Mouse (Mus musculus) retina, adult 2 months (tissue): ENCODE results near the gene 3110009E18Rik.

ENCODE experiments used
- DNase-seq: peaks from one replicate; pipeline ENCODE4 v3.0.0-alpha.2; 2012; ENCODE audit warnings: low read depth, low spot score

3110009E18Rik gene

DNA sequence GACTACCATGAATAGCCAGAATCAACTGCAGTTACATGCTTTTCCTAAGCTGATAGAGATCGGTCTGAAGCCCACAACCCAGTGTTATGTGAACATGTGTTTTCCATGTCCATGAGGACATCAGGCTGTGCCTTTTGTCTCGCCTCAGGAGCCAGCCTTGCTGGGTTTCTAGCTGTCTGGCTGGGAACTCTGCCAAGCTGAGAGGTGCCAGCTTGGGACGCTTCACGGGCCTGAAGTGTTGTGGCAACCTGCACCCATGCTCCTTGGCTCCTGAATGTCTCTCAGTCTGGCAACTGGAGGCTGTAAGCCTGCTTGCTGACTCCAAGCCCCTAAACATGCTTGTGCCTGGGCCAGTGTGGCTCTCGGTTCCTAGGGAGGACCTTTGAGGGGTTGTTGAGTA, 21.6 kb downstream of the 3110009E18Rik start:
- DNase-seq: no peak

DNA sequence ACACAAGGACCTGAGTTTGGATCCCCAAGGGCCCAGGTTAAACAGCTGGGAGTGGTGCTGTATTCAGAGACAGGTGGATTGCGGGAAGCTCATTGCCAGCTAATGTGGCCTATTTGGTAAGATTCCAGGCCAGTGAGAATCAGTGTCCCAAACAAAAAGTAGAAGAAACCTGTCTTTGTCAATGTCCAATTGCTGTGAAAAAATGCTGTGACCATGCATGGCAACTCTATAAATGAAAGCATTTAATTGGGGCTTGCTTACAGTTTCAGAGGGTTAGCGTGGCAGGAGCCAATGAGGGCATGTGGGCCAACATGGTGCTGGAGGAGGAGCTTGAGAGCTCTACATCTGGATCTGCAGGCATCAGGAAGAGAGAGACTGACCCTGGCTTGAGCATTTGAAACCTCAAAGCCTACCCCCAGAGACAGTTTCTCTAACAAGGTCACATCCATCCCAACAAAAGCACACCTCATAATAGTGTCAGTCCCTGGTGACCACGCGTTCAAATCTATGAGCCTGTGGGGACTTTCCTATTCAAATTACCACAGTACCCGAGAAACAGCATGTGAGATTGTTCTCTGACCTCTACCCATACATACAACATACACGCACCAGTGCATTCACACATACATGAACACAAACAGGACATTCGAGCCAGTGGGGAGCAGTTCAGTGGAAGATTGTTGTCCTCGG, 24.7 kb downstream of the 3110009E18Rik start:
- no peak for DNase-seq

DNA sequence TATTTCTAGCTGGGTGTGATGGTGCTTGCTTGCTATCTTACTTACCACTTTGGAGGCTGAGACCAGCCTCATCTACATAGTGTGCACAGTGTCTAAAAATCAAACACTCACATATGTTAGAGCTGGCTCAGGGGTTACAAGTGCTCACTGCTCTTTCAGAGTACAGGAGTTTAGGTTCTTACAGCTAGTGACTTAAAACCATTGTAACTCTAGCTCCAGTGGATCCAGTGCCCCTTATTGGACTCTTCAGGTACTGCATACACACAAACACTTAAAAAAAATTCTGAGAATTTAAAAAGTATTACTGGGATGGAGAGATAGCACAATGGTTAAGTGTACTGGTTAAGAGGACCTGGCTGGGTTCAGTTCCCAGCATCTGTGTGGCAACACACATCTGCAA, 26.0 kb downstream of the 3110009E18Rik start:
- DNase-seq: no peak

DNA sequence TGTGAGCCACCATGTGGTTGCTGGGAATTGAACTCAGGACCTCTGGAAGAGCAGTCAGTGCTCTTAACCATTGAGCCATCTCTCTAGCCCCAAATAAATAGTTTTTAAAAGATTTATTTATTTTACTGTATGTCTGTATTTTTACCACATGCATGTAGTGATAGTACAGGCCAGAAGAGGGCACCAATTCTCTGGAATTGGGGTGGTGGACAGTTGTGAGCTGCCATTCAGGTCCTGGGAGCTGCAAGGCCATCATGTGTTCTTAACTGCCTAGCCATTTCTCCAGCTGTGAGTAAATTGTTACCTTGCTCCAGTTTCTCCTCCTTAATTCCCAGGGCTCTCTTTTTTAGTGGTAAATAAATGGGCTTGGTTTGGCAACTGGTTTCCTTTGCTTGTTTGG, 33.2 kb downstream of the 3110009E18Rik start:
- no peak for DNase-seq

DNA sequence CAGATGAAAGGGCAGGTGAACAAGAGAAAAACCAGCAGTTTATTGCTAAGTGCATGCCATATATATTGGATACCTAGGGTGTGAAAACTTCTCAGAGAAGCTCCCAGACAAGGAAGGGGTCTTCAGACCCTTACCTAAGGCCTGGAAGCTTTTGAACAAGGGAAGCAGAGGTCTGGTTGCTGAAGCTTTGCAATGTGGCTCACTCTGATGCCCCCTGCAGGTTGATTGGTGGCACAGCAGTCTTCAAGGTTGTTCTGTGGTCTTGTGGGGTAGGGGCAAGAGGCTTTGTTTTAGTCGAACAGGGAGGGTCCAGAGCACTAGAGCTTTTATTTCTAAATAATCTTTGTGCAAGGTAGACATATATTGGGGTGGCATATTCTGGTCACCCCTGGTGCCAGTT, 34.3 kb downstream of the 3110009E18Rik start:
- DNase-seq: no peak

DNA sequence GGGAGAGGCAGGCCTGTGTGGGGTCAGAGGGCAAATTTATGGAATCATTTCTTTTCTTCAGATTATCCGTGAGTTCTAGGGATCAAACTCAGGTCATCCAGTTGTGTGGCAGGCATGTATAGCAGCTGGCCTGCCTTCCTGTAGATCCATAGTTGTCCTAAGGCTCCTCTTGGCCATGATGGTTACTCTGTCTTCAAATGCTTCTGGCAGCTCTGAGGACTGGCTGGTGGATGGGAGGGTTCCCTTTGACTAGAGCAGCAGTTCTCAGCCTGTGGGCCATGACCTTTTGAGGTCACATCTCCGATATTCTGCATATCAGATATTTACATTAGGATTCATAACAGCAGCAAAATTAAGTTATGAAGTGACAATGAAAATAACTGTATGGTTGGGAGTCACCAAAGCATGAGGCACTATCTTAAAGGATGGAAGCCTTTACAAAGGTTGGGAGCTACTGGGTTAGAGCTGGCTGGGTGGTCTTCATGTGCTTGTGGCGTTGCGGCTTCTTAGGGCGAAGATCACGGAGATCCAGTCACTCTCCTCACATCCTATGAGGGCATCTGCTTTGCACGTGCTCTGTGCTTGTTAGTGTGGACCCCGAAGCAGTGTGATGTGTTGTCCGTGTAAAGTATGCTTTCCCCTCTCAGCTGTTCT, 37.6 kb downstream of the 3110009E18Rik start:
- no peak for DNase-seq

DNA sequence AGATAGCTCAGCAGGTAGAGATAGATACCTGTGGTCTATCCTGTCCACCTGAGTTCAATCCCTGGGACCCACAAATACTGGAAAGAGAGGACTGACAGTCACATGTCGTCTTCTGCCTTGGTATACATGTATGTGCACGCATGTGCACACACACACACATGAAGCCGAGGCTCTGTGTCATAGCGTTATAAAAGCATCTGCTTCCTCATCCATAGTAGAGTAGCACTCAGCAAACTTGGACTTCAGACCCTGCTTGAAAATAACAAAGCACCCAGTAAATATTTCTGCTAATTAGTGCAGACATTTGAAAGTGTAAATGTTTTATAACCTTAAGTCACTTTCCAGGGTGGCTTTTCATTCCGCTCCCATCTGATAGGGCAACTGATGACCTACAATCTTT, 40.5 kb downstream of the 3110009E18Rik start:
- no peak for DNase-seq

DNA sequence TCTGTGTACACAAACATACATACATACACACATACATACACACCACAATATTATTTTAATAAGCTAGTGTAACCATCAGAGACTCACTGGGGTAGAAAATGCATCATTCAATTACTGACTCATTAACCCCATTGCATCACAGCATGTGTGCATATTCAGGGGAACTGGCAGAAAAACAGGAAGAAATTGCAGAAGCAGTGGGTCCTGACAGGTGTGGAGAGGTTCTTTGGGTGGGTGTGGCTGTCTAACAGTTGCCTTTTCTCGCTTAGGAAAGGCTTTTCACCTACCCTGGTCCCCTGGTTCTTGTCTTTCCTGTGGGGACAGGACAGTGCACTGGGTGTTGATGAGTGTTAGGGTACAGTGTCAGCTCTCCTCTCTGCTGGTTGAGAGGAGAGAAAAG, 41.6 kb downstream of the 3110009E18Rik start:
- no peak for DNase-seq

DNA sequence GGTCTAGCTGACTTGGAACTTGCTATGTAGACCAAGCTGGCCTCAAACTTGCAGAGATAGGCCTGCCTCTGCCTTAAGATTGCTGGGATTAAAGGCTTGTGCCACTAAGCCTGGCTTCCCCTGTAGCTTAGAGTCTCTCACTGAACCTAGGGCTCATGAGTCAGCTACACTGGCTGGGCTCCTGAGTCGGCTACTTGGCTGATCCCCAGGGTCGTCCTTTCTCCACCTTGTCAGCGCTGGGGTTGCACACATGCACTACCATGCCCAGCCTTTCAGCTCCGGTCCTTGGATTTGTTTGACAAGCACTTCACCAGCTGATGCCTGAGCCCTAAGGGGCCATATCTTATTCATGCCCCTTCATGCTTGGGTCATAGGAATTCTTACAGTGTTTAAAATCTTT, 47.0 kb downstream of the 3110009E18Rik start:
- DNase-seq: no peak

DNA sequence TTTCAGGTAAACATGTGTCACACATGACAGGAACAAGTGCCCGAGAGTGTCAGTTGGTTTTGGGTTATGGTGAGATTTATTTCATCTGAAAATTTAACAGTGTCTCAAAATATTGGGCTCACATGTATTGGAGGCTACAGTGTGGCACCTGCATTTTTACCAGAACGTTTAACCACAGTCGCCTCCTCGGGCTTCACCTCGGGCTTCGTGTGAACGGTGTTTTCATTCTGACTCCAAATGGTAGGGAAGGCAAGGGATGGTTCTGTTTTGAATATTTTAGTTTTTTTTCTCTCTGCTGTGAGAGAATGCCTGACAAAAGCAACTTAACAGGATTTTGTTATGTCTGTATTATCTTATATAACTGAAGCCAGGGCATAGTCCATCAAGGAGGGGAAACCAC, 47.7 kb downstream of the 3110009E18Rik start:
- DNase-seq: no peak

DNA sequence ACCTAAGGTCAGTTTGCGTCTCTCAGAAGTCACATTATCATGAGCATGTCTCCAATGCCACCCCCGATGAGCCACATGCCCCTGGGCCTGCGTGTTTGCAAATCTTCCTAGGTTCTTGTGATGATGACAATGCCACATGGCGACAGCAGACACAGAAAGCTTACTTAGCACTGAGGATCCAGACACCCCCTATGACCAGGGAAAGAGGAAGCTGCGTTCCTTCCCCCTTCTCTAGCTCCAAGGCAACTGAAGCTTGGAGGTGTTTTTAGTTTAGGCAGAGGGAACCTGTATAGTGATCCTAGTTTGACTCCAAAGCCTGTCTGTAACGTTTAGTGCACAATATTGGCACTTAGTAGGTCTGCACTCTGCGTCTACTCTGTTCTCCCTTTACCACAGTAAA, 49.3 kb downstream of the 3110009E18Rik start:
- no peak for DNase-seq

DNA sequence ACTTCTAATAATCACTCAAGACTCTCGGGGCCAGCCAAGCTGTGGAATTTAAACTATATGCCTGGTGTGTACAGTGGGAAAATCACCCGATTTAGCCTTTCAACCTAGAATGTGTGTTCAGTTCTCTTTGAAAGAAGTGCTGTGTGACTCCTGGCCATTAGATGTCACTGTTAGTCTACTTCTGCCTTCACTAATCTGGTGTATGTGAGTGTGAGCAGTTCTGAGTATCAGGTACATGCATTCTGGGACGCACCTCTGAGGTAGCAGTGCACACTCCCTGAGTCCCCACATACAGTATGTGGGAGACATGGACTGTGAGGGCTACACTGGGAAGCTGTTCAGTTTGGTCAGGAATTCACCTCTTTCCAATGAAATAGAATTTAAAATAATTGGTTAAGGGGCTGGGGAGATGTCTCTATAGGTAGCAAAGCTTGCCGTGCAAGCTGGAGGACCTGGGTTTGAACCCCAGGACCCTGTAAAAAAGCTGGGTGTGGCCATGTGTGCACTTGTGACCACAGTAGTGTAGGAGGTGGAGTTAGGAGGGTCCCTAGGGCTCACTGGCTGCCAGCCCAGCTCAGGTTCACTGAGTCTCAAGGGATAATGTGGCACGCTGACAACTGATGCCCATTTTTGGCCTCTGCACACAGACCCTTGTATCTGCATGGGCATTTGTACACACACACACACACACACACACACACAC, 51.0 kb downstream of the 3110009E18Rik start:
- peak; percentile 16 for DNase-seq

DNA sequence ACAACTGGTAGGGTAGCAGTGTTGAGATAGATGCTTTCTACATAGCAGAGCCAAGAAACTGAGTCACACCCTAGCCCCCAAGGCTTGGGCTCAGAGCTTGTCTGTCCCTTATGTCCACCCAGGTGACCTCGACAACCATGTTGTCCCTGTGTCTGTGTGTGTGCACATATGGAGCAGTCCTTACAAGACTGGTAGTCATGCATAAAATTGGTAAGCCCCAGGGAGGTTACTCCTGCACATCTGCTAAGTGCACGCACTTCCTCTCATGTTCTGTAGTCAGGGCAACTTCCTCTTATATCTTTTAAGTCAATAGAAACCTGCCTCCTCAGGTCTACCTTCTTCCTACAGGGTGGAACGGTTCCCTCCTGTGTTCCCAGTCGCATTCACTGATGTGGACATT, 54.0 kb downstream of the 3110009E18Rik start:
- DNase-seq: no peak

DNA sequence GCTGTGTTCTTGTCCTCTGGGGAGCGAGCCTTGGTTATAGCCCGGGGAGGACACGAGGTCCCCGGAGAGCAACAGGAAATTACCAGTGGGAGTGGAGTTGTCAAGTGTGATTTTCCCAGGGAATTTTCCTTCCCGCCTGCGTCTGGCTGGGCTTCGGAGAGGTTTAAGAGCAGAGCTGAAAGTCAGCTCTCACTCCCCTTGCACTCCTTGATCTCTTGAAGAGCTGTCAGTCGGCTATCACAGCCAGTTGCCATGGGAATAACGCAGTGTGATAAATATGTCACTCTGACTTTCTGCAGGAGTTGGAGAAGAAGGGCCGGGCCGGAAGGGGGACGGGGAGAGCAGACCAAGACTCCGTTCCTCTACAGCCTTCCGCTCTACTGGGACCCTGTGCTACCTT, 55.3 kb downstream of the 3110009E18Rik start:
- DNase-seq: no peak

DNA sequence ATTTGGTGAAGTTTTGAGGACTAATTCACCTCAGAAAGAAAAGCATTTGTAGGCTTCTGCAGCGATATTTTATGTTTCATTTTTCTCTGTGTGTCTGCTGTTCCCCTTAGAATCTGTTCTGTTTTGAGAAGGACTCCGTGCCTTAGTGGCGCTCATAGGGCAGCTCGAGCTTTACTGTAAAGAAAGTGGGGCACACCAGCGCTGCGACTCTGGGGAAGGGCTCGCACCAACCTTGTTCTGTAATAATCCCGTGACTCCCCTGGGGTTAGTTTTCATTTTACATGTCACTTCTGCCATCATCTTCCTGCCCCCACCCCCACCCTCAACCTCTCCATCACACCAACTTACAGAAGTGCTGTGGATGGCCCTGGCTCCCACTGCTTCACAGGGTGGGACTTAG, 56.2 kb downstream of the 3110009E18Rik start:
- DNase-seq: no peak

DNA sequence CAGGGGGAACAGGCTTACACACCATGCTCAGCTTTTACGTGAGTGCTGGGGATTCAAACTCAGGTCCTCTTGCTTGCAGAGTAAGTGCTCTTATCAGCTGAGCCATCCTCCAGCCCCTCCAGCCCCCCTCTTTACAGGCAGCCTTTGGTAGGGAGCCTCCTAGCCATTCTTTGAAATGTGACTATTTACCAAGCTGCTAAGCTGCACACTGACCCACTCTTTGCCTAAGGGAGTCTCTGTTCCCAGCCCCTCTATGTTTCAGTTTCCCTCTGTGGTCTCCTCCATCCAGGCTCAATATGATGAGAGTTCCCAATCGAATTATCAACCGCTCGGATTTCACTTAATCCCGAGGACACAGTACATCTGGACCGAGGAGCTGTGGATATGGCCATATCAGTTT, 65.2 kb downstream of the 3110009E18Rik start:
- DNase-seq: no peak

DNA sequence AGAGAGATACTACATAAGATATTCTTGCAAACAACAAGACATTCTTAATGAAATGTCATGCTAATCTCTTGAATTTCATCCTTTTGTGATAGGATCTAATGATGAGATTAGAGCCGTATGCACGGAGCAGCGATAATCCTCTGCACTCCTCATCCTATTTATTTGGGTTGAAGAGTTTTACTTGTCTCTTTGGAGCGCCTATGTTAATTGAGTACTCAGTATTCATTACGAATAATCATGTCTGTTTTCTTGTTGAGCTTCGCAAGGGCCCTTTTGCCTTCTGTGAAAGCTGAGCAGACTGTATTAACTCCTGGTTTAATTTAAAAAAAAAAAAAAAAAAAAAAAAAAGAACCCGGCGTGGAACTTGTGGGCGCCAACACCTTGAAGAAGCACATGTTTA, 65.7 kb downstream of the 3110009E18Rik start:
- DNase-seq: no peak

DNA sequence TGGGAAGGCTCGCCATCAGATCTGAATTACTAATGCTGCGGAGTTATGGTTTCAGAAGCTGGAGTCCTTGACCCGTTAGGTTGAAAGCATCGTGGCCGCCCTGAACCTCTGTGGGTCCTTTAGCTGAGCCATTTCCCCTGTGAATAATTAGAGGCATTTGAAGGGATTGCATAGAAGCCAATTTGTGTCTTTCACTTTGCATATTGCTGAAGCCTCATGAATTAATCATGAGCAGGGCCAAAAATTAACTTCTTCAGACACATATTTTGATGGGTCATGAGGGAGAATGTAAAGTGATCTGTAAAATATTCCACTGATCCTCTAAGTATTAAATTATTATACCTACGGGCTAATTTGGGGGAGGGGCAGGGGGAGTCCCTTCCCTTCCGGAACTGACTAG, 66.1 kb downstream of the 3110009E18Rik start:
- no peak for DNase-seq

DNA sequence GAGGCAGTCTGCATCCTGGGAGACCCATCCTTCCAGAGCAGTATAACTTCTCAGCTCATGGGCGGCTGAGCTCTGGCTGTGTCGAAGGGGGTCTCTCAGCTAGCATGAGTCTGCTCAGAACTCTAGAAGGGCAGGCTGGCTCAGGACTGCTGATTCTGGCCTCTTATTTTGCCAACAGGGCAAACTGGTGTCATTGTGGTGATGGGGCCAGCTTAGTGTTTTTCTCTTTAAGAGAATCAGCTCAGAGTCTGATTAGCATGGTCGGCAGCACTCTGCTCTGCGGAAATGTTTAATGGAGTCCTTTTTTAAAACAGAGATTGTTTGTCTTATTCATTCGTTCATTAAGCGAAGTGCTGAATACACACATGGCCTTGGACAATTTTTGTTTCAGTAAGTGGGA, 68.2 kb downstream of the 3110009E18Rik start:
- DNase-seq: no peak

DNA sequence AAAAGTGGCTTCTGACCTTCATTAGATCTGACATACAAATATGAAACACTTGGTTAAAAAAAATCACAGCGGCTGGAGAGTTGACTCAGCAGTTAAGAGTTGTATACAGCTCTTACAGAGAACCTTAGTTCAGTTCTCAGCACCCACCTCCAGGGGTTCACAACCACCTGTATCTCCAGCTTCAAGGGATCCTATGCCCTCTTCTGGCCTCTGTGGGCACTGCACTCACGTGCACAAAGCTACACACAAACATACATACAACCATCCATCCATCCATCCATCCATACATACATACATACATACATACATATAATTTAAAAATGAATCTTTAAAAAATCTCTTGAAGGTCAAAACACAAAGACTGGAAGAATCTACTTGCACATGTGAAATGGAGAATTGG, 69.3 kb downstream of the 3110009E18Rik start:
- DNase-seq: no peak

DNA sequence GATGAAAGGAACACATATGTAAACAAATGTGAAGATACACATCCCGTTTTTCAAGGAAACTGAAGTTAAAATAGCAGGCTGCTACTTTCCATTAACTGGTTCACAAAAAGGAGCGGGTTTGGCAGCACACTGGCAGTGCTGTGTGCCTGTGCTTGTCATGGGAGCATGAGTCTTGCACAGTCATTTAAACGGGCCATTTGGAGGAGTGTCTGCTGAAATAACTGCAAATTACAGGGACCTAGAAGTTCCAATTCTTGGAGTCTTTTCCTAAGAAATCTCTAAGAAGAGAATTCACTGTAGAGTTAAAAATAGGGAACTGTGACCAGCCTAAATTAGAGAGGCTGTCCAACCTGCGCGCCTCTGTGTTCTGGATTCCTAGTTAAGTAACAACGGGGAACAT, 70.0 kb downstream of the 3110009E18Rik start:
- DNase-seq: no peak

DNA sequence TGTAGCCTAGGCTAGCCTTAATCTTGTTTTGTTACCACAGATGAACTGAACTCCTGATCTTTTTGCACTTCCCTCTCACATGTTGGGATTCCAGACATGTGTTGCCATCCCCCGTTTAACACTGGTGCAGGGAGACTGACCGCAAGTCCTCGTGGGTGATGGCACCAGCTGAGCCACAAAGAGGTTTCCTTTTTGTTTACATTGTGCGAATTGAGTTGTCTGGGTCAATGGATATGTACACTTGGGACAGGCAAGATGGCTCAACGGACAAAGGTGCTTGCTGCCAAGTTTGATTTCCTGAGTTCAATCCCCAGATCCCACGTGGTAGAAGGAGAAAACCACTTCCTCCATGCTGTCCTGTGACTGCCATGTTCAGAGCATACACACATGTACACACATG, 71.3 kb downstream of the 3110009E18Rik start:
- no peak for DNase-seq

DNA sequence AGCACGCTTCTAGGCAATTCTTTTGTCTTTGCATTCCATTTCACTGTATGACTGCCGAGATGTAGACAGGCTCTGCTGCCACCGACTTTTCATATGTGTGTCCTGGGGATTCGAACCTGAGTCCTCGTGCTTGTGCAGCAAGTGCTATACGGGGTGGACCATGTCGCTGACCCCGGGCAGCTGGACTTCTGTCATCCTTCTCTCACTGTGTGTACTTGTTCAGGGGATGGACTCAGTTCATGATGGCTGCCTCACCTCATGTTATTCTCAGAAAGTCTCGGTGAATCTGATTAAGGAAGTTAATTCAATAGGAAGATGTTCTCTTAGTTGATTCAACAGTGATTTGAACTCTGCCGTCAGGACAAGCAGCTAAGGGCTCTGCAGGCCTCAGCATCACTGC, 72.6 kb downstream of the 3110009E18Rik start:
- no peak for DNase-seq
